In genomic region chr1:130511823-130512370, GRCm38 (mm10) we compare ENCODE assay signal across 12 mouse cellular contexts. TPM values are rescaled to one million over a fixed set of nuclear protein-coding genes. Genes with fewer than 3 reads are reported as not detected.
DNase-seq lines count a peak whose midpoint lies in the region; ATAC-seq lines count a peak whose summit lies in the region.
"Had no signal": no experiment of that assay in that cellular context is flagged by ENCODE, and none has a peak within 500 bp of the region (broad histone marks: within the 10 kb centered on the region; RNA-seq: fewer than 3 reads in every experiment).

No protein-coding gene starts in this region.

- DNase-seq in heart, adult 18-20 months: peak; percentile 73 to 79
- DNase-seq in adipocyte (ENCODE audit: low spot score): peak; percentile 48
- DNase-seq in heart, adult 9 months (ENCODE audit: low spot score in 2 of 2): peak; percentile 69 to 76
- no peak for DNase-seq in Muller cell, postnatal 12 days (ENCODE audit: inconsistent ontology term)
- DNase-seq in right cerebral cortex, postnatal 4 days: no peak
- DNase-seq: kidney, adult 18-20 months had no signal

- 76% methylated on average over 3 of the region's 3 CpGs for WGBS in heart, embryonic 11.5 days (ENCODE audit: insufficient replicate concordance)
- whole genome bisulfite sequencing in lung, embryonic 15.5 days: 32% methylated on average over 3 of the region's 3 CpGs
- WGBS in liver, embryonic 12.5 days (ENCODE audit: insufficient replicate concordance): 61% methylated on average over 3 of the region's 3 CpGs

- H3K36me3 ChIP-seq in heart, embryonic 11.5 days (ENCODE audit: control insufficient read depth, insufficient read depth, low read length): no peaks in the 10 kb centered on the region
- no peaks in the 10 kb centered on the region for H3K36me3 ChIP-seq in lung, embryonic 15.5 days
- H3K36me3 ChIP-seq in liver, embryonic 12.5 days: no peaks in the 10 kb centered on the region
- H3K36me3 ChIP-seq: forebrain, embryonic 12.5 days; heart, embryonic 15.5 days; neural tube, embryonic 15.5 days had no signal

- H3K27ac ChIP-seq in heart, embryonic 11.5 days (ENCODE audit: low read depth, low read length): no peak overlapping the region
- H3K27ac ChIP-seq in lung, embryonic 15.5 days: no peak overlapping the region
- no peak overlapping the region for H3K27ac ChIP-seq in liver, embryonic 12.5 days
- H3K27ac ChIP-seq: forebrain, embryonic 12.5 days; neural tube, embryonic 15.5 days had no signal

- no peaks in the 10 kb centered on the region for H3K4me1 ChIP-seq in heart, embryonic 11.5 days (ENCODE audit: control insufficient read depth, insufficient read depth, low read length)
- peaks cover 30% of the 10 kb centered on the region for H3K4me1 ChIP-seq in lung, embryonic 15.5 days
- H3K4me1 ChIP-seq in liver, embryonic 12.5 days: peaks cover 48% of the 10 kb centered on the region
- H3K4me1 ChIP-seq: forebrain, embryonic 12.5 days had no signal

- no peak overlapping the region for H3K9ac ChIP-seq in heart, embryonic 11.5 days (ENCODE audit: low read depth, low read length)
- H3K9ac ChIP-seq in lung, embryonic 15.5 days: no peak overlapping the region
- no peak overlapping the region for H3K9ac ChIP-seq in liver, embryonic 12.5 days
- H3K9ac ChIP-seq: forebrain, embryonic 12.5 days; heart, embryonic 15.5 days; neural tube, embryonic 15.5 days had no signal

- no peak overlapping the region for H3K4me2 ChIP-seq in heart, embryonic 11.5 days
- H3K4me2 ChIP-seq in lung, embryonic 15.5 days: no peak overlapping the region
- H3K4me2 ChIP-seq in liver, embryonic 12.5 days: no peak overlapping the region
- H3K4me2 ChIP-seq: forebrain, embryonic 12.5 days; heart, embryonic 15.5 days; neural tube, embryonic 15.5 days had no signal

- H3K9me3 ChIP-seq in heart, embryonic 11.5 days (replicated peaks; ENCODE audit: control insufficient read depth, low read length): no peaks in the 10 kb centered on the region
- H3K9me3 ChIP-seq in lung, embryonic 15.5 days: no peaks in the 10 kb centered on the region
- H3K9me3 ChIP-seq in liver, embryonic 12.5 days (replicated peaks): no peaks in the 10 kb centered on the region
- H3K9me3 ChIP-seq: forebrain, embryonic 12.5 days; heart, embryonic 15.5 days; neural tube, embryonic 15.5 days had no signal

- H3K27me3 ChIP-seq in heart, embryonic 11.5 days (ENCODE audit: control insufficient read depth, insufficient read depth, low read length): no peaks in the 10 kb centered on the region
- H3K27me3 ChIP-seq in lung, embryonic 15.5 days: no peaks in the 10 kb centered on the region
- H3K27me3 ChIP-seq in liver, embryonic 12.5 days (replicated peaks): no peaks in the 10 kb centered on the region
- H3K27me3 ChIP-seq: forebrain, embryonic 12.5 days; heart, embryonic 15.5 days; neural tube, embryonic 15.5 days had no signal

- no peak overlapping the region for H3K4me3 ChIP-seq in heart, embryonic 11.5 days (ENCODE audit: low read depth, low read length)
- no peak overlapping the region for H3K4me3 ChIP-seq in lung, embryonic 15.5 days
- no peak overlapping the region for H3K4me3 ChIP-seq in liver, embryonic 12.5 days
- H3K4me3 ChIP-seq: forebrain, embryonic 12.5 days; heart, embryonic 15.5 days; neural tube, embryonic 15.5 days had no signal

- ATAC-seq in heart, embryonic 11.5 days (replicated peaks; ENCODE audit: insufficient number of reproducible peaks, low FRiP score, low TSS enrichment): no peak
- peak; percentile 29 for ATAC-seq in lung, embryonic 15.5 days (ENCODE audit: borderline replicate concordance, extremely low read depth, low FRiP score, low TSS enrichment)
- ATAC-seq in liver, embryonic 12.5 days: no peak

RNA-seq across cellular contexts. Expression of gene Cd55, which starts 49.4 kb away (rescaled TPM):
- total RNA-seq in heart, adult 18-20 months (2021): 10 to 100 TPM in 1 of 2 experiments, 1 to 10 TPM in 1; 6.6 to 11.2 TPM
- polyA plus RNA-seq in heart, embryonic 11.5 days (2014; fragmentation: Nextera tagmentation; extraction: Ambion mirVana): 12.5 and 16.5 TPM in 2 replicates
- 25.9 and 27.3 TPM in 2 replicates for polyA plus RNA-seq in lung, embryonic 15.5 days (2015; fragmentation: Nextera tagmentation; extraction: Ambion mirVana)
- polyA plus RNA-seq in liver, embryonic 12.5 days (2016; fragmentation: Nextera tagmentation; extraction: Ambion mirVana): 23.7 and 26.2 TPM in 2 replicates

Comparison
In these comparisons a context has a peak if more than half of its experiments do, and no peak if none do; other contexts are left out.
1. DNase-seq: peak in heart, adult 18-20 months (2 of 2), adipocyte (single experiment) and heart, adult 9 months (2 of 2); none in Muller cell, postnatal 12 days (single experiment) and right cerebral cortex, postnatal 4 days (single experiment).